Mouse (Mus musculus): ENCODE data around the gene Rtbdn.

Gene Rtbdn

DNA sequence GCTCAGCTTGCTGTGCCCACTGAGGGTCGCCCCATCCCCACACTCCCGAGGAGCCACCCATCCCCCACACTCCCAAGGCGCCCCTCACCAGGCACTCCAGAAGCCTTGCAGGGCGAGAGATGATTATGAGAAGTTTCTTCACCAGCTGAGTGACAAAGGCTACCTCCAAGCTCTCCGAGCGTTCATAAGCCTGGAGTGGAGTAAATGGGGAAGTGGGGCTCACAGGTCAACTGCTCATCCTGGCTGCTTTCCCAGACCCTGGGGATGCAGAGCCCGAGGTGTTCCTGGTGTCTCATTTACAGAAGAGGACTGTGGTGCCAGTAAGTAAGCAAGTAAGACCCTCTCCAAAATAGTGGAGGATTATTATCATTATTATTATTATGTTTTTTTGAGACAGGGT is 21.2 kb upstream of the Rtbdn start:
- no peak for DNase-seq (ENCODE audit: low read depth)

GRCm38 (mm10) chr8:84927513-84927912 is 19.3 kb upstream of the Rtbdn start:
- DNase-seq (ENCODE audit: low read depth) = no peak

DNA sequence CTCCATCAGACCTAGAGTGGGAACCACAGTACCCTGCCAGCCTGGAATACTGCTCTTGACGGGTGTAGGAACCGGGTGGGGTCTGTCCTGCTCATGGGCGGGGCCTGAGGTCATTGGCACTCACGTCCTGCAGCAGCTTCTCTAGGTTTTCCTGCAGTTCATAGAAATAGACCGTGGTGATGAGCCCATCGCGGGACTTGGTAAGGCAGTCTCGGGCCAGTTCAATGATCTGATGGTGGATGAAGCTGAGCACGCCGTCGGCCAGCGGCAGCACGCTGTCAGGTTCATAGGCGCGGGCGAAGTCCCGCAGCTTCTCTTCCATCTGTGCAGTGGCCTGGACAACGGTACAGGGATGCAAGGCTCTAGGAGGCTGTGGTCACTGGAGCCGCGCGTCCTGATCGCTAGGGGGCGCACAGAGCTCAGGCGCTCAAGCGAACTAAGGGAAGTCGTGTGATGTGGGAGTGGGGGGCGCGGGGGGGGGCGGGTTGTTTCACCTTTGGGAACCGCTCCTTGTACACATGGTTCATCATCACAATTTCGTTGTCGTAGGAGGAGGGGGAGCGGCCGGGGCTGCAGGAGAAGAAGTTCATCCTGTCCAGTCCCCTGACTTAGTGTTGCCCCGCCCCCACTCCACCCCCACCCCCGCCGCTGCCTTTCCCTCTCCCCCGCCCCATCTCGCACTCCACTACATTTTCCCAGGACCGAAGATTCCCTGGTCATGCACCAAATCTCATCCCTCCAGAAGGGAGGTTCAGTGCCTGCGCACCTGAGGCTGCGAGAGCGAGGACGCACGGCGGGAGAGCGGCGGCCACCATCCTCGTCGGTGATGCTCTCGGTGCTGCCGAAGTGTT is 18.1 kb upstream of the Rtbdn start:
- DNase-seq (ENCODE audit: low read depth) = peak; percentile 77

DNA sequence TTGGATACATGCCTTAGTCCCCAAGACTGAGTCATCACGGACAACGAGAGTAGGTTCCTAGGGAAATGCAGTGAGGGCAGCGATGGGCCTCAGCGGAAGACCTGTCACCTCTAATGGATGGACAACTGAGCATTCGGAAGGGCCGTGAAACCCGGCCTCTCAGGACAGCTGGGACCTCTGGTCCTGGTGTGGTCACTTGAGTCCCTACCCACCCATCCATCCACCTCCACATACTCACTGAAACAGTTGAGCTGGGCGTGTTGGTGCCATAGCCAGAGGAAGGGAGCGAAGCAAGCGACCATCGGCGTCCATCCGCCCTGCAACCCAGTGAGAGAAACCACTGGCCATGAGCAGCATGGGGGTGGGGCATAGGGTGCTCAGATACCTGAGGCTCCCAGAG is 16.2 kb upstream of the Rtbdn start:
- no peak for DNase-seq (ENCODE audit: low read depth)

- DNase-seq (ENCODE audit: low read depth) = no peak
Observed at GRCm38 (mm10) chr8:84933767-84934559, 12.8 kb upstream of the Rtbdn start.

GRCm38 (mm10) chr8:84934860-84935259 is 11.9 kb upstream of the Rtbdn start:
- peak; percentile 29 for DNase-seq (ENCODE audit: low read depth)

DNA sequence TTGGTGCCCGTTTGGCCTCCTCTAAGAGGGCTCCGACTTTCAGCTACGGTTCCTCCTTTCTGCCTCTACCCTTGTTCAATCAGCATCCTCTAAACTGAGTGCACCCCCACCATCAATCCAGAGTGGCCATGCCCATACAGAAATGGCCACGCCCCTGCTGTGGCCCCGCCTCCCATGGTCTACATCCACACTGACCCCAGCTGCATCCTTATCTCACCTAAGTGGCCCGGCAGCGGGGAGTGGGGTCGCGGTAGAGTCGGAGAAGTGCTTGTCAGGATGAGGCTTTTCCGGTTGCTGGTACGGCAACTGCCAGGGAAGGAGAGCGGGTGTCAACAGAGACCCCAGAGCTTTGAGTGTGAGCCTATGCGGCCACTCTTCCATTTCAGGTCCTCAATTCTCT is 11.3 kb upstream of the Rtbdn start:
- peak; percentile 23 for DNase-seq (ENCODE audit: low read depth)

GRCm38 (mm10) chr8:84936041-84936961 is 10.5 kb upstream of the Rtbdn start:
- peak; percentile 29 for DNase-seq (ENCODE audit: low read depth)

GRCm38 (mm10) chr8:84936962-84937546 is 9.7 kb upstream of the Rtbdn start, which contains the start of gene Mast1:
Gene Mast1, minus strand, starts transcription at chr8:84937359.
- DNase-seq (ENCODE audit: low read depth) = peak; percentile 80

DNA sequence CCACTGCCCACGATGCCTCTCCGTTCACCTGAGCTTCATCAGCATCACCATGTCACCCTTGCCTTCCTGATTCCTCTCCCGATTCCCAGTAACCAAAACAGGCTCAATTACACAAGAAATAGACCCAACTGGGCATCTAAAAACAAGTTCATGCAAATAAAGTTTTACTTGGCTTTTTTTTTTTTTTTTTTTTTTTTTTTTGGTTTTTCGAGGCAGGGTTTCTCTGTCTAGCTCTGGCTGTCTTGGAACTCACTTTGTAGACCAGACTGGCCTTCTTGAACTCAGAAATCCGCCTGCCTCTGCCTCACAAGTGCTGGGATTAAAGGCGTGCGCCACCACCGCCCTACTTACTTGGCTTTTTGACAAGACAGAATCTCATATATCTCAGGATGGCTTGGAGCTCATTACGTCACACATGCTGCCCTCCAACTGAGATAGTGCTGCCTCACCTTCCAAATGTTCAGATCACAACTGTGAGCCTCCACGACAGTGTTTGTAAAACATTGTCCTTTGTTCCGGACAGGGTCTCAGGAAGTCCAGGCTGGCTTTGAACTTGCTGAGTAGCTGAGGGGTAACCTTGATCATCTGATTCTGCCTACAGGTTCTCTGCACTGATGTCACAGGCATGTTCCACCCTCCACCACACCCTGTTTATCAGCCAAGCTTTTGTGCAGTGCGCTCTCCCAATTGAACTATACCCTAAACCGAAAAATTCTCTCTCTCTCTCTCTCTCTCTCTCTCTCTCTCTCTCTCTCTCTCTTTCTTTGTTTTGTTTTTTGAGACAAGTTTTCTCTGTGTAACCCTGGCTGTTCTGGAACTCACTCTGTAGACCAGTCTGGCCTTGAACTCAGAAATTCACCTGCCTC is 8.9 kb upstream of the Rtbdn start:
- no peak for DNase-seq (ENCODE audit: low read depth)

DNA sequence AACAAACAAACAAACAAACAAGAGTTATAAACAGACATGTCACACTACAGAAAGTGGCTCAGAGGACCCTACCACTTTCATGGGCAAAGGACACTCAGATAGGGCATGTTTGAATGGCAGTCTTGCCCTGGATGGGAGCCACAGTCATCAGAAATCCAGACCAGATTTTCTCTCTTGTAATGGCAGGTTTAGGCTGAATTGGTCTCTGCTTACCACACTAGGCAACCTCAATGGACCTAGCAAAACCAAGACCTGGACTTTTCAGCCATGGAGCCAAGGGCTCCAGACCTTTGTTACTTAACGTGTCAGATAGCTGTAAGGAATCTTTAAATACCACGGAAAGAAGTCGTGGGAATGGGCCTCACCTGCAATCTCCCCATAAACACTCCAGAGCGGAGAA is 3.1 kb upstream of the Rtbdn start:
- DNase-seq (ENCODE audit: low read depth) = no peak

DNA sequence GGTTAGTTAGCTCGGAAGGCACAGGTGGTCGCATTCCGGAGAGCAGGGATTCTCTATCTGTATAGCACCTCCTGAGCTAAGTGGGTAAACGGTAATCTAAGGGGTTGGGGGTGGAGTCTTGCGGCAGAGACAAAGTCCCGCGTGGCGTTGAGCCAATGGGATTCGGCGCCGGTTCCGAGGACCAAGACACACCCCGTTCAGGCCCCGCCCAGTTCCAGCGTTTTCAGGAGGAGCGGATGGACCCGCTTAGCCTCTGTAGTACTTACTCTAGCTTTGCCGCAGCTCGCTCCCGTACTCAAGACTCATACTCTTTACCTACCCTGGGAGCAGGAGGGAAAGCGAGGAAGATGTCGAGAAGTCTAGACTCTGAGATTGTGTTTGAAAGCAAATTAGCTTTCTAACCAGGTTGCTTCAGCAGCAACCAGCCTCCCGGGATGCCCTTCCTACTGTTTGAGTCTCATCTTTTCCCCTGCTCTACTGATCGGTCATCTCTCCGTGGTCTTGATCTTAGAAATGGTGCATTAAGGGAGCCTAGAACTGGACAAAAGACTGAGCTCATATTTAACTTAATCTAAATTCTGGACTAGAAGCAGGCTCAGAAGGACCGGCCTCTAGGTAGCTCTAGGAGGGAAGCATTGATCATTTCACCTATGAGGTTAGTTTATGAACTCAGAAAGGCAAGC is 2.2 kb upstream of the Rtbdn start:
- peak; percentile 55 for DNase-seq (ENCODE audit: low read depth)

GRCm38 (mm10) chr8:84945235-84945632 is 1.6 kb upstream of the Rtbdn start:
- DNase-seq (ENCODE audit: low read depth) = no peak

- DNase-seq (ENCODE audit: low read depth) = no peak
Observed at GRCm38 (mm10) chr8:84945633-84946527, 911 bp upstream of the Rtbdn start.

DNA sequence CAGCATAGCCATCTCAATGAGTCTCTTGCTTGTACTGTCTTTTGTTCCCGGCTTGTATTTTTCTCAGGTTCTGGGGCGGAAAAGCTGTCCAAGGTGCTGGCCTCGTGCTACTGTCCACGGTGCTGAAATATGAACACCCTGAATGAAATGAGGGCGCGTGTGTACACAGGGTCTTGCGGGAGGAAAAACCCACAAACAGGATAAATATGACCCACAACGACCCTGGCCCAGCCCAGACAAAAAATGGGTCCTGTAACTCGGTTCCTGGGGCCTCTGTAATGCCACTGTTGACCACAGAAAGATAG is 402 bp downstream of the Rtbdn start:
- peak; percentile 60 for DNase-seq (ENCODE audit: low read depth)

DNA sequence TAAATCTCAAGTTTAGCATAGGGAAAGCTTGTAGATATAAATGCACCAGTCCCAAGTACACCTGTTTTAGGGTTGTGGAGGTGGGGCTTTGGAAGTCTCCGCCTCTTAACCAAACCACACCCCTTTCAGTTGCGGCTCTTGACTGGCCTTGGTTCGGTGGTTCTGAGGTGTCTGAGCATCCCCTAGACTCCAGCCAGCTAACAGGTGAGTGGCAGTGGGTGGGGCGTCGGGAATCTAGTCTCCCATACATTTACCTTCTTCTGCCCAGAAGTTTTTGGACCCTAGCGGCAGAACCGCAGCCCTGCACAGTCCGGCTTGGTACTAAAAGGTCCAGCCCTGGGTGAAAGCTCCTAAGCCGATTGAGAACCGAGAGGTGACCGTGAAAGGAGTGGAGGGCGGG is 3.0 kb downstream of the Rtbdn start:
- DNase-seq (ENCODE audit: low read depth) = no peak

GRCm38 (mm10) chr8:84952612-84953255 is 5.9 kb downstream of the Rtbdn start:
- peak; percentile 44 for DNase-seq (ENCODE audit: low read depth)

GRCm38 (mm10) chr8:84956768-84957167 is 10.0 kb downstream of the Rtbdn start:
- peak; percentile 84 for DNase-seq (ENCODE audit: low read depth)

GRCm38 (mm10) chr8:84959811-84960210 is 13.0 kb downstream of the Rtbdn start:
- DNase-seq (ENCODE audit: low read depth) = no peak

Data from naive thymus-derived CD4-positive, alpha-beta T cell, adult 2 months (primary cell).